Mouse (Mus musculus): ENCODE results near the gene Abca9. TPM values are rescaled to one million over a fixed set of nuclear protein-coding genes. Genes with fewer than 3 reads are reported as not detected.

Gene Abca9
- not detected in 2 replicates for total RNA-seq (2012; rRNA removed)
- polyA plus RNA-seq (2012; ENCODE audit: insufficient read depth in 1 of 2, insufficient read length in 2 of 2, low read depth in 1 of 2, low replicate concordance in 2 of 2, missing spikeins in 1 of 2): not detected

- no peak within 1 kb of the TSS for H3K27ac ChIP-seq (ENCODE audit: control insufficient read depth, low read depth, low read length)
These were observed at the start of gene Abca9 for GRCm38 (mm10) chr11:110167459-110168251. Gene Abca9 (minus strand): TSS chr11:110168196.

GRCm38 (mm10) chr11:110217118-110217517 lies 49.1 kb upstream of the Abca9 start:
- Histone ChIP-seq H3K9me3 (replicated peaks; ENCODE audit: insufficient read depth, low read length) (no peaks in the 10 kb centered on the region), H3K9ac (ENCODE audit: control insufficient read depth, low read depth, low read length, poor library complexity, severe bottlenecking) (no peak overlapping the region), H3K79me2 (ENCODE audit: control insufficient read depth, insufficient read depth, low read length, poor library complexity) (no peaks in the 10 kb centered on the region), H3K27me3 (ENCODE audit: control insufficient read depth in 1 of 2, insufficient read depth in 2 of 2, low read length in 2 of 2) (no peaks in the 10 kb centered on the region), H3K27ac (ENCODE audit: control insufficient read depth, low read depth, low read length) (no peak overlapping the region), H3K36me3 (ENCODE audit: control insufficient read depth in 1 of 2, insufficient read depth in 2 of 2, low read length in 2 of 2) (no peaks in the 10 kb centered on the region), H3K4me1 (ENCODE audit: control insufficient read depth in 1 of 2, insufficient read depth in 2 of 2, low read length in 2 of 2) (no peaks in the 10 kb centered on the region), H3K4me3 (ENCODE audit: control insufficient read depth in 1 of 2, insufficient read depth in 1 of 2, low read depth in 2 of 2, low read length in 2 of 2) (no peak overlapping the region)
- no peak for TF ChIP-seq E2F4 (IDR thresholded peaks at IDR 0.05; ENCODE audit: borderline replicate concordance, low read depth, low read length)
- TF ChIP-seq POLR2A (IDR thresholded peaks at IDR 0.05; ENCODE audit: control insufficient read depth in 1 of 2, insufficient read depth in 1 of 2, low read depth in 1 of 2, low read length in 2 of 2, poor library complexity in 1 of 2): no peak
- TF ChIP-seq USF1 (IDR thresholded peaks at IDR 0.05; ENCODE audit: low read depth, low read length): no peak
- no peak for TF ChIP-seq GABPA (IDR thresholded peaks at IDR 0.05; ENCODE audit: low read depth, low read length)
- no peak for TF ChIP-seq ELF1 (IDR thresholded peaks at IDR 0.05; ENCODE audit: low read depth, low read length)
- TF ChIP-seq NELFE (IDR thresholded peaks at IDR 0.05; ENCODE audit: low read depth, low read length): no peak
- no peak for TF ChIP-seq MAZ (IDR thresholded peaks at IDR 0.05; ENCODE audit: low read depth, low read length)
- no peak for TF ChIP-seq KAT2A (conservative IDR thresholded peaks at IDR 0.05; ENCODE audit: low read depth, low read length)
- TF ChIP-seq MAX (IDR thresholded peaks at IDR 0.05; ENCODE audit: low read length): no peak
- TF ChIP-seq POLR2AphosphoS5 (IDR thresholded peaks at IDR 0.05; ENCODE audit: borderline replicate concordance, low read depth, low read length): no peak; the same call in 1 of the 2 replicates
- no peak for DNase-seq (ENCODE audit: low read depth, low spot score)

More at GRCm38 (mm10) chr11:110167459-110168251, at the start of gene Abca9:
- Histone ChIP-seq H3K4me1 (ENCODE audit: control insufficient read depth in 1 of 2, insufficient read depth in 2 of 2, low read length in 2 of 2) (no peaks in the 10 kb centered on the region), H3K9ac (ENCODE audit: control insufficient read depth, low read depth, low read length, poor library complexity, severe bottlenecking) (no peak within 1 kb of the TSS), H3K27me3 (ENCODE audit: control insufficient read depth in 1 of 2, insufficient read depth in 2 of 2, low read length in 2 of 2) (no peaks in the 10 kb centered on the region; a peak in 1 of 4 replicates), H3K79me2 (ENCODE audit: control insufficient read depth, insufficient read depth, low read length, poor library complexity) (no peaks in the 10 kb centered on the region), H3K36me3 (ENCODE audit: control insufficient read depth in 1 of 2, insufficient read depth in 2 of 2, low read length in 2 of 2) (no peaks in the 10 kb centered on the region), H3K4me3 (ENCODE audit: control insufficient read depth in 1 of 2, insufficient read depth in 1 of 2, low read depth in 2 of 2, low read length in 2 of 2) (no peak within 1 kb of the TSS), H3K9me3 (replicated peaks; ENCODE audit: insufficient read depth, low read length) (no peaks in the 10 kb centered on the region)
- DNase-seq (ENCODE audit: low read depth, low spot score): no peak
- TF ChIP-seq MYB (IDR thresholded peaks at IDR 0.05; ENCODE audit: low read depth, low read length) (no peak), USF2 (IDR thresholded peaks at IDR 0.05; ENCODE audit: borderline replicate concordance in 1 of 2, insufficient read depth in 1 of 2, low read depth in 1 of 2, low read length in 2 of 2) (no peak), CHD1 (IDR thresholded peaks at IDR 0.05; ENCODE audit: low read depth, low read length) (no peak), ZNF384 (IDR thresholded peaks at IDR 0.05; ENCODE audit: low read depth, low read length) (no peak), POLR2AphosphoS5 (IDR thresholded peaks at IDR 0.05; ENCODE audit: borderline replicate concordance, low read depth, low read length) (no peak), SMC3 (IDR thresholded peaks at IDR 0.05; ENCODE audit: low read depth, low read length) (no peak), NELFE (IDR thresholded peaks at IDR 0.05; ENCODE audit: low read depth, low read length) (no peak), CHD2 (IDR thresholded peaks at IDR 0.05; ENCODE audit: low read length) (no peak), ZC3H11A (IDR thresholded peaks at IDR 0.05; ENCODE audit: low read depth, low read length) (no peak), BHLHE40 (IDR thresholded peaks at IDR 0.05; ENCODE audit: borderline replicate concordance, low read depth, low read length) (no peak), MAX (IDR thresholded peaks at IDR 0.05; ENCODE audit: low read length) (no peak), MEF2A (IDR thresholded peaks at IDR 0.05; ENCODE audit: extremely low read depth, insufficient replicate concordance, low read depth, low read length, poor library complexity, severe bottlenecking) (no peak), KAT2A (conservative IDR thresholded peaks at IDR 0.05; ENCODE audit: low read depth, low read length) (no peak)
